Mouse (Mus musculus) macrophage (primary cell): Measurements from ENCODE around the gene Arhgef15. TPM values are rescaled to one million over a fixed set of nuclear protein-coding genes. Genes with fewer than 3 reads are reported as not detected.

ENCODE experiments used
- H3K27ac ChIP-seq: fragments of 350-480 bp; formaldehyde crosslinking; 2 replicates; pipeline ENCODE4 v1.9.0; 2021
- H3K36me3 ChIP-seq: fragments of 350-480 bp; formaldehyde crosslinking; 2 replicates; pipeline ENCODE4 v1.9.0; 2021; ENCODE audit errors: inconsistent target
- H3K4me3 ChIP-seq: fragments of 350-480 bp; formaldehyde crosslinking; 2 replicates; pipeline ENCODE4 v1.9.0; 2021; ENCODE audit errors: inconsistent target
- H3K79me2 ChIP-seq: fragments of 350-480 bp; formaldehyde crosslinking; 2 replicates; pipeline ENCODE4 v1.9.0; 2021; ENCODE audit errors: inconsistent target
- WGBS: methylation state at CpG from one replicate; pipeline ENCODE4 v1.1.7; 2026; ENCODE audit warnings: inconsistent platforms; ENCODE audit not compliant: missing documents; 5-methylcytosine and 5-hydroxymethylcytosine counted together
- polyA plus RNA-seq: library from polyadenylated mRNA; stranded (reverse); fragments of 250-400 nt; gene quantifications from 3 replicates; pipeline ENCODE4 v1.2.4, GENCODE M21; 2018; ENCODE audit warnings: inconsistent platforms

Arhgef15 gene
- polyA plus RNA-seq, 1 experiment from 2014 or later = not detected

DNA sequence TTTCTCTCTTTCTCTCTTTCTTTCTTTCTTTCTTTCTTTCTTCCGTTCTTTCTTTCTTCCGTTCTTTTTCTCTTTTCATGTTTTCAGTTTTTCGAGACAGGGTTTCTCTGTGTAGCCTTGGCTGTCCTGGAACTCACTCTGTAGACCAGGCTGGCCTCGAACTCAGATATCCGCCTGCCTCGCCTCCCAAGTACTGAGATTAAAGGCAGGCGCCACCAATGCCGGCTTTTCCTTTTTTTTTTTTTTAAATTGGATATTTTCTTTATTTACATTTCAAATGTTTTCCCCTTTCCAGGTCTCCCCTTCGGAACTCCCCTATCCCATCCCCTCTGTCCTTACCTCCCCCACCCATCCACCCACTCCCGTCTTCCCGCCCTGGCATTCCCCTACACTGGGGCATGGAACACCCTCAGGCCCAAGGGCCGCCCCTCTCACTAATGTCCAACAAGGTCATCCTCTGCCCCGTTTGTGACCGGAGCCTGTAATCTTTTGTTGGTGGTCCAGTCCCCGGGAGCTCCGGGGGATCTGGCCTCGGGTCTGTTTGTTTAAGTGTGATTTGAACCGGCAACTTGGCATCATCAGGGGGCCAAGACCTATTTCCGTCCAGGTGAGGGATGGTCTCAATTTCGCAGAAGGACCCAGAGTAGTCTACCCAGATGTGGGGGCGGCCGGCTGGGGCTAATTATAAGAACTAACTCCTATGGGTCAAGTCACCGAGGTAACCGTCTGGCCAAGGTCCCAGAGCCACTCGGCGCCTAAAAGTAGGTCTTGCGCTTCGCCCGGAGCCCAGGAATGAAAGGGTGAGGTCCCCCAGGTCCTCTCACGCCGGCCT lies 56.5 kb downstream of the Arhgef15 start:
- H3K4me3 ChIP-seq = no peak overlapping the region
- peaks cover 20% of the 10 kb centered on the region for H3K79me2 ChIP-seq
- WGBS = 38% methylated on average over 31 of the region's 31 CpGs
- H3K27ac ChIP-seq = no peak overlapping the region
- H3K36me3 ChIP-seq = peaks cover 26% of the 10 kb centered on the region

DNA sequence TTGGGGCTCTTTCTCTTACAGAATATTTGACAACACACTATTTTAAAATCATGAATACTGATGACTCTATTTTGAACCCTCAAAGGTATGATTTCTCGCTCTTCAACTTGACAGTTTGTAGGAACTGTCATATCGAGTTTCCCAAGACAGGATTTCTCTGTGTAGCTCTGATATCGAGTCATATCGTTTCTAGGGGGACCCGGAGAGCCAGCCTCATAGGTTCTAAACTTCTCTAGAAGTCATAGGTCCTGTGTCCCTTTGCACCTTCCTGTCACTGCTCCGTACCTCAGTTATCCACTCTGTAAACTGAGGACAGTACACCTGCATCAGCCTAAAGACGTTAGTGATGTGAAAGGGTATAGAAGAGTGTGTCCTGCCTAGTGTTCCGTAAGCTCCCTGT lies 57.5 kb downstream of the Arhgef15 start:
- H3K79me2 ChIP-seq = peaks cover 20% of the 10 kb centered on the region
- H3K36me3 ChIP-seq = peaks cover 20% of the 10 kb centered on the region
- H3K27ac ChIP-seq = no peak overlapping the region
- 80% methylated on average over 7 of the region's 8 CpGs for WGBS
- no peak overlapping the region for H3K4me3 ChIP-seq

DNA sequence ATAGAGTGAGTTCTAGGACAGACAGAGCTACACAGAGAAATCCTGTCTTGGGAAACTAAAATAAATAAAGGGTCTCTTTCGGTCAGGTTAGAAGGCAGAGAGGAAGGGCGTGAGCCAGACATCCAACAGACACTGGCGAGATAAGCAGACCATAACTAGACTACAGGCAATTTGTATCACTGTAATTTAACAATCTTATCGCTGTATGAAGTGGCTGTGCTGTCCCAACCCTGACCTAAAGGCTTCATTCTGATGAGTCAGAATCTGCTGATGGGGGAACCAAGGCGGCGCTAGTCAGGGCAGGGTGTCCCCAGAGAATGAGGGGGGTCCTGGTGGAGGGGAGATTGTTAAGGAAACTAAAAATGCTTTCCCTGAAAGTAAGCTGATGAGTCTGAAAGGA lies 58.5 kb downstream of the Arhgef15 start:
- H3K4me3 ChIP-seq = no peak overlapping the region
- 91% methylated on average over 6 of the region's 6 CpGs for WGBS
- no peak overlapping the region for H3K27ac ChIP-seq
- peaks cover 20% of the 10 kb centered on the region for H3K79me2 ChIP-seq
- peaks cover 12% of the 10 kb centered on the region for H3K36me3 ChIP-seq

DNA sequence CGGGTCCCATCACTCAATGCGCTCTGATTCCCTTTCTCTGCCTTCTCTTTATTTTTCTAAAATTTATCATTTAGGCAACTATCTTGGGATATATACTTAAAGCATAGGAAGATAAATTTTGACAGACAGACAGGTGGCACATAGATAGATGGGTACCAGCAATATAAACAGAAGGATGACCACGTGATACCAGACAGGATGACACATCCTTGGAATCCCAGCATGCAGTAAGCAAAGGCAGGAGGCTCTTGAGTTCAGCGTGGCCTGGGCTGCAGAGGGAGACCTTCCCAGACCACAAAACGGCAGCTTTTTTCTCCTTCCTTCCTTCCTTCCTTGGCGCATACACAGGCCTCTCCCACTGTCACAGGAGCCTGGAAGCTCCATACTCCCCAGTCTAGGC lies 59.4 kb downstream of the Arhgef15 start:
- Histone ChIP-seq H3K36me3 (peaks cover 3% of the 10 kb centered on the region; the same call in 1 of the 2 replicates), H3K27ac (no peak overlapping the region)

DNA sequence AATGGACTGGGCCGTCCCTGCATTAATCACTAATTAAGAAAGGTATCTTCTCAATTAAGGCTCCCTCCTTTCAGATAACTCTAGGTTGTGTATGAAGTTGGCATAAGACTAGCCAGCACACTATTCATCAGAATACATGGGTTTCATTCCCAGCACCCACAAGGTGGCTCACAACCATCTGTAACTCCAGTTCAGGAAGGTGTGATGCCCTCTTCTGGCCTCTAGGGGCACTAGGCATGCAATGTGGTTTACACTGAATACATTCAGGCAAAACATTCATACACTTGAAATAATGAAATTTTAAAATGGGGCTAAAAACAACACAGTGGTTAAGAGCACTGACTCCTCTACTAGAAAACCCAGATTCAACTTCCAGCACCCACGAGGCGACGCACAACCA lies 60.2 kb downstream of the Arhgef15 start:
- WGBS = 100% methylated on average over 1 of the region's 4 CpGs

More for the DNA sequence above, 59.4 kb downstream of the Arhgef15 start:
- peaks cover 14% of the 10 kb centered on the region for H3K79me2 ChIP-seq
- WGBS = 46% methylated on average over 6 of the region's 6 CpGs
- H3K4me3 ChIP-seq = no peak overlapping the region

DNA sequence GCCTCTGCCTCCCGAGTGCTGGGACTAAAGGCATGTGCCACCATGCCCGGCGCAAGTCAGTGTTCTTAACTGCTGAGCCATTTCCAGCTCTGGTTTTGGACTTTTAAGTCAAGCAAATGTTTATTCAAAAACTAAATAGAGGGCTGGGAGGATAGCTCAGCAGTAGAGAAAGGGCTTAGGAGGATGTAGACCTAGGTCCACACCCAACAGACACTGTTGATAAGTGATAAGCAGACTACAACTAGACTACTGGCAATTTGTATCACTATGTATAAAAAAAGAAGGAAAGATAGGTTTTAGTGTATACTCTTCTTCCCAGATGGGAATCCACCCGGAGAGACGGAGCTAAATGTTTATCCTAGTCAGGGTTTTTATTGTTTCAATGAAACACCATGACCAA lies 61.0 kb downstream of the Arhgef15 start:
- WGBS = 91% methylated on average over 5 of the region's 5 CpGs

More for the DNA sequence above, 60.2 kb downstream of the Arhgef15 start:
- no peaks in the 10 kb centered on the region for H3K36me3 ChIP-seq
- no peak overlapping the region for H3K4me3 ChIP-seq
- peaks cover 7% of the 10 kb centered on the region for H3K79me2 ChIP-seq
- no peak overlapping the region for H3K27ac ChIP-seq

DNA sequence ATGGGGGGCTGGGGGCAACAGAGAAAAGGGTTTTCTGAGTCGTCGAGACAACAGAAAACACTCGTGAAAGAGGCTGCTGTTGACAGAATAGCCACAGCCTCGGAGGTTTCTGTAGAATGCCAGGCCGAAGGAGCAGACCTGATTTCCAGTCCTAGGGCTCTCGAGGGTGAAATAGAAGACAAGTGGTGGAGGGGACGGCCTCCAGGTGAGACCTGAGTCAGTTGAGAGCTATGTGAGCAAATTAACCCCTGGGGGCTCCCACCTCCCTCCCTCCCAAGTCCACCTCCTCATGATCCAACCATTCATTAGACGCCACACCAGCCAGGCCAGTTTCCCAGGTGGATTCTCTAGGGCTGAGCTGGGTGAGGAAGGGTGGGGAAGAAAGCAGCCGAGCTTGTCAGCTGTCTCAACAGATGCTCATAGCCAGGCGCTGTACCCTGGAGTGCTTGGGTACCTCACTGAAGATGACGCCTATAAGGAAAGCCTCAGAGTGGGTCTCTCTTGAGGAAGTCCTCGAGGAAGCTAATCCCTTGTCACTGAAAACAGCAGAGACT lies 63.3 kb downstream of the Arhgef15 start:
- H3K27ac ChIP-seq = no peak overlapping the region
- no peaks in the 10 kb centered on the region for H3K36me3 ChIP-seq
- H3K79me2 ChIP-seq = no peaks in the 10 kb centered on the region
- WGBS = 80% methylated on average over 12 of the region's 12 CpGs
- no peak overlapping the region for H3K4me3 ChIP-seq

More for the DNA sequence above, 61.0 kb downstream of the Arhgef15 start:
- no peaks in the 10 kb centered on the region for H3K79me2 ChIP-seq
- no peaks in the 10 kb centered on the region for H3K36me3 ChIP-seq
- no peak overlapping the region for H3K27ac ChIP-seq
- no peak overlapping the region for H3K4me3 ChIP-seq

Other genes starting within 250 kb of the Arhgef15 start
- gene Ndel1, start 85.6 kb downstream of the Arhgef15 start, polyA plus RNA-seq = 52.9 to 132 TPM (median 60.1 TPM) in 3 replicates
- not detected in 3 replicates for gene Rnf222, start 68.9 kb downstream of the Arhgef15 start, polyA plus RNA-seq
- 1,656 to 2,144 TPM (median 1,836 TPM) in 3 replicates for gene Rpl26, start 55.9 kb downstream of the Arhgef15 start, polyA plus RNA-seq
- not detected in 3 replicates for gene Odf4, start 30.4 kb downstream of the Arhgef15 start, polyA plus RNA-seq
- gene Slc25a35, start 10.7 kb upstream of the Arhgef15 start, polyA plus RNA-seq = 2.7 to 3.2 TPM (median 2.7 TPM) in 3 replicates
- gene Rangrf, start 17.7 kb upstream of the Arhgef15 start, polyA plus RNA-seq = 2.4 to 11.2 TPM (median 3.4 TPM) in 3 replicates
- gene Pfas, start 51.0 kb upstream of the Arhgef15 start, polyA plus RNA-seq = 2.4 to 12.1 TPM (median 5.6 TPM) in 3 replicates
- gene Ctc1, start 58.4 kb upstream of the Arhgef15 start, polyA plus RNA-seq = 17.1 to 28.9 TPM (median 20.6 TPM) in 3 replicates
- gene Aurkb, start 88.2 kb upstream of the Arhgef15 start, polyA plus RNA-seq = 4.2 to 8.5 TPM (median 7.3 TPM) in 3 replicates
- gene Borcs6, start 102.2 kb upstream of the Arhgef15 start, polyA plus RNA-seq = 11.7 to 37.1 TPM (median 15.6 TPM) in 3 replicates
- 4.1 to 7.3 TPM (median 4.2 TPM) in 3 replicates for gene Tmem107, start 113.3 kb upstream of the Arhgef15 start, polyA plus RNA-seq
- gene Vamp2, start 131.0 kb upstream of the Arhgef15 start, polyA plus RNA-seq = 23.6 to 47.7 TPM (median 36.7 TPM) in 3 replicates
- gene Per1, start 137.7 kb upstream of the Arhgef15 start, polyA plus RNA-seq = 8.8 to 17.5 TPM (median 11.6 TPM) in 3 replicates
- not detected in 3 replicates for gene Hes7, start 162.9 kb upstream of the Arhgef15 start, polyA plus RNA-seq
- 0.14 to 0.29 TPM in 2 of 3 replicates, not detected in the other for gene 9130213A22Rik, start 165.1 kb upstream of the Arhgef15 start, polyA plus RNA-seq
- gene Aloxe3, start 168.4 kb upstream of the Arhgef15 start, polyA plus RNA-seq = 0.19 TPM in 1 of 3 replicates, not detected in the others
- not detected in 3 replicates for gene Alox12b, start 199.5 kb upstream of the Arhgef15 start, polyA plus RNA-seq
- not detected in 3 replicates for gene Alox8, start 240.4 kb upstream of the Arhgef15 start, polyA plus RNA-seq